Mouse (Mus musculus) right cerebral cortex, postnatal 4 days (tissue): ENCODE measurements at regions not wholly inside any gene's neighbourhood (a gene's known extent, or its start where the extent isn't known, plus 50 kb on each side); places are given as distances from the start of the nearest gene placed in this dataset.
"Not testable (repeated sequence)": the region's sequence is repeated elsewhere in the genome, so short reads cannot be mapped to it uniquely, and the experiment has no call there.

Experiments used
- DNase-seq: peaks from one replicate; pipeline ENCODE4 v3.0.0-alpha.2; 2022

DNA sequence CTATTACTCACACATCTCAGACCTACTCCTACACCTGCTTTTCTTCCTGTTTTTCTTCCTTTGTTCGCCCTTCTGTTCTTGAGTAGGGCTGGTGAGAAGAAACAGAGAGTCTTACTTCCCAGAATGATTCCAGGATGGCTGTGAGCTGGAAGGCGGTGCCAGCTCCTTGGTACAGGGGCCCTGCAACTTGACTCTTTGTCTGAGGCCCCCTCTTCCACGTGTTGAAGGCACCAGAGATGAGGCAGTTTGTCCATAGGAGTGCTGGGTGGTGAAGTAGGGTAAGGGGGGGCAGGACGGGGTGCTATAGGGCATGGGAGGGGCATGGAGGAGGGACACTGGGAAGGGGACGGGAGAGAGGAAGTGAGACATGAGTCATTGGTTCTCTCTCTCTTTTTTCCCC is 60.8 kb downstream of the Dmrta2 start:
- no peak for DNase-seq

DNA sequence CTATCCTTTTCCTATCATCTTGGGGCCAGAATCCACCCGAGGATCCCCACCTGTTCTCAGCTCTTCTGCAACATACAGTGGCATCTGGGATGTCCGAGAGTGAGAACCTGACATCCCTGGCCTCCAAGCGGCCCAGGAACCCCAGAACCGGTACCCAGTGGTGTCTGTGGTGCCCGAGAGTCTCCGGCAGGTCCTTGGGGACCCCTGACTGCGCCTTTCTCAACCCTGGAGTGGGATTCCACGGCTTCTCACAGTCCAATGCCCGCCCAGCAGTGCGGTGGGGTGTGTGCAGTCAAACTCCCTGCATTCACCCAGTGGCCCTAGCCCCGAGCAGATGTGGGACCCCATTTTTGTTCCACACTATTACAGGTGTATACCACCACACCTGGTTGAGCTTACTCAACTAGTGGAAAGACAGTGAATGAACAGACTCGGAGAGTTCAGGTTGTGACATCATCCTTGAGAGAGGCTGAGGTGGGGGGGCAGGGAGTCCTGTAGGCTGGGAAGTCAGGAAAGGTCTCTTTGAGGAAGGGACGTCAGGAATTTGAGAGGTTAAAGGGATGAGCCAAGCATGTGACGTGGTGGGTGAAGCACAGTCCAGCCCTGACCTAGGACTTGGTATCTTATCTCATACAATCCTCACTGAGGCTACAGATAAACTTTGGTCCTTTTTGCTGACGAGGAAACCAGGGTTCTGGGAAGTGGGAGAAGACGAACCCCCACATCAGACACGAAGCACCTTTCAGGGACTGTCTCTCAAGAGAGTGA is 67.2 kb downstream of the Dmrta2 start:
- DNase-seq: no peak

DNA sequence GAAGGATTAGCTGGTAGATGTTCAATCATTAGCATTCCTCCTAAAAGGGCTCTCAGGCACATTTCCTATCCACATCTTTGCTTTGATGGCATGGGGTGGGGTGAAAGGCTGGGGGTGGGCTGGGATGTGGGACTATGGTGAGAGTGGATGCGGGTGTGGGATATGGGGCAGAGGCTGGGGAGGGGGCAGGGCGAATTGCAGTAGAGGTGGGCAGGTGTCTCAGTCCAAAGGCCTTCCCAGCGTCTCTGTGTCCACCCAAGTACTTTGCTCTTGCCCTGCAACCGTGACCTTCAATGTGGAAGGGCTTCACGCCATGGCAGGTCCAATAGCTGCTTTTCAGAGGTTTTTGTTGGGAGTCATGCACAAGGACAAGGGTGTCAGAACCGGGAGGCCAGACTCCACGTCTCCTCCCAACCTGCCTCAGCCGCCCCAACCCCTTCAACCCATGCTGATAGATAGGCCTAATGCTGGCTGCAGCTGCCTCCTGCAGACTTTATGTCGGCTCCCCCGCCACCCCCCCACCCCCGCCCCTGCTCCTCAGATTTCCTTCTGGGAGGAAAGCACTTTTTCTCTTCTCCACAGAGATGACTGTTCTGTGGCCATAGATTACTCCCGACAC is 67.9 kb downstream of the Dmrta2 start:
- DNase-seq: no peak

DNA sequence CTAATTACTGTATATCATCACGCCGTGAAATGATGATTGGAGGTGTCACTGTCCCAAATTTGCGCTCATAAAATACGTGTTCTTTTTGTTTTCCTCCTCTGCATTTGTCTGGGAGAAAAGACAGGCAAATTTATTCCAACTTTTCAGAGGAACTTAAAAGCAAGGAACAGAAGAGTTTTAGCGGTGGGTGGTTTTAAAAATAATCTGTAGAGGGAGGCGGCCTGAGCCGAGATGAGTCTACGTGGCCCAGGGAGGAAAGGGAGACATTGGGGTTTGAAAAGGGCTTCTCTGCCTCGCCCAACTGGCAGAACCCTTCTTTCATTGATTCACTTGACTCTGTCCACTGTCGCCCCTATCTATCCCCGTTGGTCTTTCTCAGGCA is 68.4 kb downstream of the Dmrta2 start:
- DNase-seq: no peak

DNA sequence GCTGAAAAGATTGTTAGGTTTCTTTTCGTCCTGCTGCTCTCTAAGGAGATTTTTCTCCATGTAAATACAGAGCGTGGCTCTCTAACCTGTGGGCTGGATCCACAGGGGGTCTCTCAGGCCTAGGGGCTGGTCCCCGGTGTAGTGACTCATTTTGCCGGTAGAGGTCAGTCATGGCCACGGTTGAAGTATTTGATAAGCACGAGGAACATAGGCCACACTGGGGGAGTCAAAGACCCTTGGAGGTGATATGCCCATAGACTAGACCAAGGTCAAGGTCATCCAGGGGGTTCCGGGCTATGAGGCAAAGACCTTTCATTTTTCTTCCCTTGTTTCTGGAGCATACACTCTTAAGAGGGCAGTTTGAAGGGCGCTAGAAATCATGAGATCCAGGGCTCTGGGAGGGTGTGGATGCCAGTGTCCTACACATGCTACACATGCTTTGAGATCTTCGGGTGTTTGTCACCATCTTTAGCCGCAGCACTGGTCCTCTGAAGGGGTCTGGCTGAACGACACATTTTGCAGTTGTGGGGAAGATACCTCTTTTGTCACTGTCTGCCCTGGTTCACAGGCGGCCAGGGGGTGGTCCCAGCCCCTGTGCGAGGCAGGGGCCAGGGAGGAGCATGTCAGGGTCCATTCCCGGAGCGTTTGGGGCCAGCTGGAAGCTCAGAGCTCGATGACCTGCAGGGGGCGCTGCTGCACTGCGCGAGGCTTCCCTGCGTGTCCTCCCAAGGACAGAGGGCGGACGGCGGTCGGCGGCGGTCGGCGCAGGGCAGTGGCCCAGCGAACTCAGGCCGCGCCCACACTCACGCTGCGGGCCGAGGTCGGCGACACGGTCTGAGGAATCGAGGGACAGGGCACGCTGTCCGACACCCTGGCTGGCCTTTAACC is 72.8 kb downstream of the Dmrta2 start:
- DNase-seq: peak; percentile 98

DNA sequence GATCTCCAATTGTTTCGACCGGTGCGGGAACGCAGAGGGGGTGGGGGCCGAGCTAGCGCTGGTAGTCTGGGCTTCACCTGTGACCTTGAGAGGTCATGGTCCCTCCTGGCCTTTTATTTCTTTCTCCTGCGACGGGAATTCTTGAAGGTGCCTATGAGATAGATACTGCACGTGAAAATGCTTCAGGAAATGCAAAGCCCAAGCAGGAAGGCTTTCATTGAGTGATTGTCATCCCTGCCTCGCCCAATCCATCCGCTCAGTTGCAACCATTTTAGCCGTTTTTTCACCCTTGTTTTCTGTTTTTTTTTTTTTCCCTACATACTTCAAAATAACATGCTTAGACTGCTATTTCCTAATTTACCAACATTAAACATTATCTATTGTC is 73.4 kb downstream of the Dmrta2 start:
- no peak for DNase-seq

DNA sequence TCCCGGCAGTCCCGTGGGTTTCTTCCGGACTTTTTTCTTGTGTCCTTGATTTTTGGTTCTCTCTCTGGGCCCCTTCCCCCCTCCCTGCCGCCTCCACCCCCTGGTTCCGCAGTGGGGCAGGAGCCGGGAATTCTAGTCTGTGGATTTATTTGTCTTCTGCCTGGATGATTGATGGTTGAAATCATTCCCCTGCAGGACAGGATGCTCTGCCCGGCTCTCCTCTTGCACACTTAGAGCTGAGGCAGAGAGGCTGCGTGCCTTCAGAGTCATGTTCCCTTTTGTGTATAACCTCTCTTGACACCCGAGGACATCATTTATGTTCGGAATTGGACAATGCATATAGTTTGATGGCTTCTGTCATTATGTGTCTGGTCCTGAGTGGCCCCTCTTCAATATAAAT is 74.0 kb downstream of the Dmrta2 start:
- no peak for DNase-seq

DNA sequence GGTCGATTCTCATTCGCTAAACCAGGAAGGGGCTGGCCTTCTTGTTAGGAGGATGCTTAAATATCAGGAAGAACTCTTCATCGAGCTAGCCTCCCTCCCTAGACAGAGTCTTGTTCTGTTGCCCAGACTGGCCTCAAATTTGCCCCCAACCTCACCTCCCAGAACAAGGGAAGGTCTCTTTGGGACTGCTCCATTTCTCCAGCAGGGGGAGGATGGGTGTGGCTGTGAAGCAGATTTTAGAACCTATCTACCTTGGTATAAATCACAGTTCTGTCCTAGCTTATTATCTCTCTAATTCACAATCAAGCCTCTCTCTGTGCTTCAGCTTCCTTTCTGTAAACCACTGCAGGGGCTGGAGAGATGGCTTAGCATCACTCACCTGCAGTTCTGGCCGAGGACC is 75.1 kb downstream of the Dmrta2 start:
- peak; percentile 11 for DNase-seq

DNA sequence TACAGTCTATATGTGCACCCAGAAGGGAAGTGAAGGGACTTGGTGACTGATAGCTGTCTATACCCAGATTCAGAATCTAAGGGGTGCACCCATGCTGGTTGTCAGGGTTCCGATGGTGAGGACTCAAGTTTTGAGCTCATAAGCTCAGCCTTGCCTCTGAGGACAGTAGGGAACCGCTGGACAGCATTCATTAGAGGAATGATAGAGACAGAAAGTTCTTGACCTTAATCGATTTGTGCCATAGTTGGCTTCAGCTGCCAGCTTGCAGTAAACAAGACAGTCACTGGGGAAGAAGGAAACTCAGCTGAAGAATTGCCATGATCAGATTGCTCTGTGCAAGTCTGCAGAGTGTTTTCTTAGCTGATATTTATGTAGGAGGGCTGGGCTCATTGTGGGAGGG is 96.0 kb downstream of the Dmrta2 start:
- no peak for DNase-seq

DNA sequence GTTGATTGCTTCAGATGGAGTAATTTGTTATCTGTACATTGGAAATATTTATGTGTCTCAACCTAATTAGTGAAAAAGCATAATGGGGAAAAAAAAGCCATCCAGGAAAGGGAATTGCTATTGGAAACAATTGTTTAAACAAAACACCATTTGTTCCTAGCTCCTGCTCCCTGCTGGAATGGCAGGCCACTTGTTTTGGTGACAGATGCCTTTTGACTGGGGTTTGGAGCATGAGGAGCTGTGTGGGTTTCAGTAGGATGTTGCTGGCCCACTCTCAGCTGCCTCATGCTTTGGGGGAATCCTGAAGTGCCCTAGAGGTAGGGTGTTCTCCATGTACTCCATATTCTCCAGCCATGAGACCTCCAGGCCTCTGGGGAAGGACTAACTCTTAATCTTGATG is 105.5 kb downstream of the Dmrta2 start:
- no peak for DNase-seq

DNA sequence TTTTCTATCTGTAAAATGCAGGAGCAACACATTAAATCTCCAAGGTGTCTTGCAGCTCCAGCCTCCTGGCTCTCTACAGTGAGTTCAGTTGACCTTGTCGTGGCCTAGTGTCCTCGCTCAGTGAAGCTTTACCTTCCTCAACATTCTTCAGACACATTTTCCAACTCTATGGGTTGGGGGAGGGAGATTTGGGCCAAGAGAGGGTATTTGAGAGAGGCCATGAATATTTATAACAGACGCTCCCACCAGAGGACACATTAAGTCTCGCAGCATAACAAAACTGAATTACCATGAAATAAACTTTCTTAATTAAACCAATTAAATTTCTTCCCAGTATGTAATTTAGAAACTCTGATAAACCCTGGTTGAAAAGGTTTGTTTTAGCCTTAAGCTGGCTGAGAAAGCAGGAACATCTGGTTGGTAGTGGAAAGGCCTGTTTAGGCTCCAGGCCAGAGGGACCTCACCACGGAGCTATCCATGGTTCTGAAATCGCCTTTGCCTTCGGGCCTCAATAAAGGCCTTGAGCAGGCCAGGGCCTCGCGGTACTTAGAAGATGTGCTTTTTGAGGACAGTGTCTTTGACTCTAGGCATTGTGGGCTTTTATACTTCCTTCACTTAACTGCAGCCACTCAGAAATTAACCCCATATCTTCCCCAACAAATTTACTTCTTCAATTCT is 109.9 kb downstream of the Dmrta2 start:
- DNase-seq: peak; percentile 22

DNA sequence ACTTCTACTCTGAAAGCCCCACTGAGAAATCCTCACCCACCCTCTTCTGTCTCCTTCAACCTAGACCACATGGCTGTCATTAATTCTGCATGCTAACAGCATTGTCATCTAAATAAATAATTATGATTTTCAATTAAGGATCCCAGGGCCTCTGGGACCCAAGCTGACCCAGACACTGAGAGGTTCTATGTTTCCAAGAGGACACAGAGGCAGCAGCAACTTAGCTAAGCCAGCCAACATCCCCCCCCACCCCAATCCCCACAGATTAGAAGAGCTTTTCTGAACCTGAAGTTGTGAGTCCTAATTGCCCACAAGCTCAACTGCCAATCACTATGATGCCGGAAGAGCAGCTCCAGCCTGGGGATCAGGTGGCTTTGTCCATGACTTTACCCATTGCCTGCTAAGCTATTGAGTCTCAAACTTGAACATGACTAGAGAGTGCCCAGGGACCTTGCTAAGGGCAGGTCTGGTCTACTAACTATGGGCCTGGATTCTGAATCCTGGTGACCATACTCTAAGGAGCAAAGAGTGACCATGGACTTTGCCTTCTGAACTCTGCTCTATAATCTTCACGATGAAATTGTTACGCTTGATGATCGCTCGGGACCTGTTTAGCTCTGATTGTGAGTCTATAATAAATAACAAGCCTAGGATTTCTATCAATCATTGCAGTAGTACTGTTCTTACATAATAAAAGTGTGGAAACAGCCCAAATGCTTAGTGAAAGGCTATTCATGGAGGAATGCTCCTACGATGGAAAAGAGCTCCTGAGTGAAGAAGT is 115.4 kb downstream of the Dmrta2 start:
- no peak for DNase-seq

DNA sequence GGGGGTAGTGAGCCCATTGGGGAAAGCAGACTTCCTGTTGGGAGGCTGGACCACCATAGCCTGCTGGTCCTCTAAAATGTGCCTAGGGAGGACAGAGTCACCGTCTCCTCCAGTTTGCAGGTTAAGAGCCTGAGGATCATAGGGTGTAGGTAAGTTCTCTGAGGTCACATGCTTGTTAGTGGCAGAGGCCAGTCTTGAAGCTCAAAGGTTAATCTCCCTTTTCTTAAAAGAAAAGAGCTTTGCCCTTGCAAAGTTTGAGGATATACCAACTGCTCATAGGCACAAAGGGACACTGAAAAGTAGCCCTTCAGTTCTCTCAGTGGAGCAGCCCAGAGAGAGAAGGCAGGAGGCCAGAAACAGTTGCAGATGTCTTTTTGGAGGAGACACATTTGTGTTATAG is 116.7 kb downstream of the Dmrta2 start:
- no peak for DNase-seq

DNA sequence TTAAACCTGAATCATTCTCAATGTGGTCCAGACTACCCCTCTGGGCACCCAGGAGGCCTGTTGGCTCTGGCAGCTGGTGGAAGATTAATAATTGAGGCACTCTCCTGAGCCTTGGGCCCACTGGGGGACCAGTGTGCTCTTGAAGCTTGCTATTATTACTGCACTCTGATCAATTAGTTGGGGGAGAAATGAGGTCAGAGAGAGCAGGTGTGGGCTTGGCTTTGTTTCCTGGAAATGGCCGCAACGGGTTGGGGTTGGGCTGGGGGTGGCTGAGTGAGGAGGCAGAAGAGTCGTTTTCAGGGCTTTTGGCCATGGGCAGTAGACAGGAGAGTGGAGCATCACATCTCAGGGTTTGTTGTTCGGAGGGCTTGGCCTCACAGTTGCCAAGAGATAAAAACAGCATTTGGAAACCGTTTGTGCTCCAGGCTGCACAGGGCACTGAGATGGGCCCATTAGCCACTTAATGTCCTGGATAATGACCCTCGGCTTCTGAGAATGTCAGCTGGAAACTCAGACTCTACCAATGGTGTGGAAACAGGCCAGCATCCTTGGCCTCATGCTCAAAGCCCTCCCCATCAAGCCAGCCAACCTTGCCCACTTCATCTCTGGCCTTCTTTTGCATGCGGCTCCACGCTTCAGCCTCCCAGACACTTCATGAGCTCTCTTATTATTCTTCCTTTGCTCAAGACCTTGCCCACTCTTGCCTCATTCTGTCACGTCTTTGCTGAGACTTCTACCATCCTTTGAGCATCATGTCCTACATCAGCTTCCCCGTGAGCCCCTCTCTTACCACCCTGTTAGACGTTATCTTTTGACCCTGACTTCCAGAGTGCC is 118.1 kb downstream of the Dmrta2 start:
- no peak for DNase-seq

DNA sequence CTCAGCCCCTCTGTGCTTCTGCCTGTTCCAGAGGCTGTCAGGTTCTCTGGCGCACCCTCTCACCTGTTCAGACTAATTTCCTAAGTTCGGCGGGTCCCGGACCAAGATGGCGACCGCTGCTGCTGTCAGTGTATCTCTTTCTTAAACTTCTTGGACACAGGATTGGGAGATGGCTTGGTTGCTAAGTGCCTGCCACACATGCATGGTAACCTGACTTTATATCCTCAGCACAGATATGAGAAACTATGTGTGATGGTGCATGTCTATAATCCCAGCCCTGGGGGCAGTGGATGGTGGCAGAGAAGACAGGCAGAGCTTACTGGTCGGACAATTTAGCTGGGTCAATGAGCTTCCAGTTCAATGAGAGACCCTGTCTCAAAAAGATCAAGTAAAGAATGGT is 126.3 kb downstream of the Dmrta2 start:
- not testable (repeated sequence) for DNase-seq

DNA sequence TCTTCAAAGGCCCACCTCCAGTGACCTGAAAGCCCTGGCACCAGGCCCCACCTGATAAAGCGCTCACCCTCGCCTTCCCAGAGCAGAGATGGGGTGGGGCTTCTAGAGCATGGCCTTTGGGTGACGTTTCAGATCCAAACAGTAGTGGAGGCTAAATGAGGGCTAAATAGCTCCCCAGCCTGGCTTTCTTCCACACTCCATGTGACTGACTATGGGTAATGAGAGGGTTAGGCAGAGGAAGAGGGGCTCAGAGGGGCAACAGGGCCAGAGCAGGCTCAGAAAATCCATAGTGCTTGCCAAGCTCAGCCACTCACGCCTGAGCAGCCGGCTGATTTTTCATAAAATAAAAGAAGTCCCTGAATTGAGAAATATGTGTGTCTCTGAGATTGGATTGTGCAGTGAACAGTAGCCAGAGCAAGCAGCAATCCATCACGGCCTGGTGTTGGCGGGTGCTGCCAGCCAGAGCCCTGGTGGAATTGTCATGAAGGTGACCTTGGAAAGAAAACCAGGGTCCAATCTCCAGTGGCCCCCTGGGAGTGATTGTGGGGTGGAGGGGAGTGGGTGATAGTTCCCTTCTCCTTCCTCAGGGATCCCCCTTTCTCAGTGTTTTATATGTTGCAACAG is 128.9 kb downstream of the Dmrta2 start:
- no peak for DNase-seq

DNA sequence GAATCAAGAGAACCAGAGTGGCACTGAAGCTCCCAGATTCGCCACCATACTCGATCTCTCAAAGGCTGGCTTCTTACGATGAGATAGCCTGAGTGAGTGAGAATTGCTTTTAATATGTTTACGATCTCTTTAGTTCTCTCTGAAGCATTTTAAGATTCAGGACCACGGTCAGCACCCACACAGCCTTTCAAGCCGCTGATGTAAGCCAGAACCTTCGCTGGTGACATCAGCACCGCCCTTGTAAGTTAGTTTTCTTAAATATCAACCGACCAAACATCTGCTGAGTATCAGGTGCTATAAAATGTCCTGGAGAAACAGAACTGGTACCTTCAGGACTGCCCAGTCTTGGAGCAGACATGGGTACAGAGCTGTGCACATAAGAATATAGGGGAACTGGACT is 141.6 kb downstream of the Dmrta2 start:
- DNase-seq: no peak

DNA sequence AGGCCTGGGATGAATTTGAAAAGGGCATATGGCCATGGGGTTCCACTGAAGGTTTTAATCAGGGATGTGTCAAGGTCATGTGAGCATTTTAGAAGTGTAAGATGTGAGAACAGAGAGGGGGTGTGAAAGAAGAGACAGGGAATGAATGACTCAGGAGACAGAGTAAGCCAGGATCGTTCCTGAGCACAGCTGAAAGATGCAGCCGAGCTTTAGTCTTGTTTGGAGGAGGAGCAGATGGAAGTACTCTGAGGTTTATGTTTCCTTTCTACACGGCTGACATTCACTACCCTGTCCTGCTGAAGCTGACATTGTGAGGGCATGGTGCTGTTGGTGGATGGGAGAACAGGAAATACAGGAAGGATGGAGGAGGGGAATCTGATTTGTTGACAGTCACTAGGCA is 142.0 kb downstream of the Dmrta2 start:
- no peak for DNase-seq

DNA sequence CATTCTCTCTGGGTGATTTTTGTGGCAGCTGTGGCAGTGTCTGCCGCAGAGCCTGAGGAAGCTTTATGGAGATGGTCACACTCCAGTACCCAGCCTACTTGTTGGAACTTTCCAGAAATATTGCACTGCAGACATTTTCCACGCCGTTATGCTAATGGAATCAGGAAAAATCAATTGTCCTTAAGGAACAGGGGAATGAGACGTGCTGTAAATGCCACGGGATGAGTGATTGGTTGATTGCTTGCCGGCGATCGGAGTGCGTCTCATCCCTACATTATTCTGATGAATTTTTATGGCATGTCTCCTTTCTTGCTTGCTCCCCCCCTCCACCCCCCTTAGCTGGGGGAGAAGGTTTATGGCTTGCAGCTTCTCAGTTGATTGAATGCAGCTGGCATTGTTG is 142.9 kb downstream of the Dmrta2 start:
- DNase-seq: no peak

DNA sequence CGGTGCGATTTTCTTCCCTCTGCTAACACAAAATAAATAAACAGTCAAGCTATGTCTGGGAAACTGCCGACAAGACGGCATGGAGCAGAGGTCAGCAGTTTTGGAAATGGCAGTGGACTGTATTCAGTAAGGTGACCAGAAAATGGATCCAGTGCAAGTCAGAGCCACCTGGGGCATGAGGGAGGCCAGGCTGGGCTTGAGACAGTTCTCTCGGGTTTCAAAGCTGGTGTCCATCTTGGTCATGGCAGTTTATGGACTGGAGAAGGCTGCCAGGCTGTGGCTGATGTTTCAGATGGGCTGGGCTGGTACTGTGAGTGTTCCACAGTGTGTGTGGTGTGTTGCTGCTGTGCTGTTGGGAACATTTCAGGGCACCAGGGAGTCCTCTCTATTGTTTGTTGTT is 143.6 kb downstream of the Dmrta2 start:
- no peak for DNase-seq
